Mouse (Mus musculus): ENCODE measurements around the gene Nos1. TPM values are rescaled to one million over a fixed set of nuclear protein-coding genes. Genes with fewer than 3 reads are reported as not detected.

The Nos1 gene
- 0.01 and 0.02 TPM in 2 replicates for polyA plus RNA-seq (2016; fragmentation: Nextera tagmentation; extraction: Ambion mirVana)

DNA sequence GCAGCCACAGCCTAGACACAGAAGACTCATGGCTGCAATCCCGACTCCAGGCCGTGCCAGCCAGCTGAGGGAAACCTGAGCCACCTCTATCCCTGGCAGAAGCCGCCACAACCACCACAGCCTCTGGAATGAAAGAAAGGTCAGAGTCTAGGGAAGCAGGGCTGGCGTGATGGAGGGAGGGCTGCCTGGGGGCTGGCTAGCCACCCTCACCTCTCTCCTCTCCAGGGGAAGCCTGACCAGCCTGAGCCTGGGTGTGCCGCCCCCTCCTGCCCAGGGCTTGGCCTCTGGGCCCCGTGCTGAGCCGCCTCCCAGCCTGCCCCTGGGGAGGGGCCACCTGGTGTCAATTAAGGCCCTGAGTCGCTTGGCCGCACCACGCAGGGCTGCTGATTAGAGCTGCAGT, at the start of gene Nos1:
Gene Nos1 (plus strand): TSS at position 352 of the 400 bp plus-strand sequence.
- WGBS (ENCODE audit: insufficient replicate concordance), result 23% methylated on average over 10 of the region's 10 CpGs
- no peak within 1 kb of the TSS for H3K9ac ChIP-seq

DNA sequence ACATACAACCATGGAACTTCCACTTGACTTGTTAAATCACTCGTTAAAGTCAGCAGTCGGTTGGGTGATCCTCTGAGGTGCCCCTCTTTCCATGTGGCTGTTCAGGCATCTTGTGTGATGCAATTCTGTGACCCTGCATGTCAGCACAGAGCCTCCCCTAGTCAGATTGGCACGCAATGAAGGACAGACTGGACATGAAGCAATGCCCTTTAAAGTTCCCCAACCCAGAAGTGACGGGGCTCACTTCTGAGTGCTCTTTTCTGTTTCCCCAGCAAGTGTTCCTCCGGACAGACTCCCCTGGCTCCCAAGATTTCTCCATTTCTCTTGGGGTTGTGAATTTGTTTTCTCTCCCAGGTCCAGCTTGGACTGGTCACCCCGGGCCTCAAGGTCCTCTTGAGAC, 49.5 kb upstream of the Nos1 start:
- H3K36me3 ChIP-seq, result no peaks in the 10 kb centered on the region
- ATAC-seq, result no peak
- no peak overlapping the region for H3K4me3 ChIP-seq
- H3K4me1 ChIP-seq, result no peaks in the 10 kb centered on the region
- WGBS (ENCODE audit: insufficient replicate concordance), result 59% methylated on average over 6 of the region's 6 CpGs
- H3K9me3 ChIP-seq (replicated peaks), result no peaks in the 10 kb centered on the region
- H3K27ac ChIP-seq, result no peak overlapping the region
- no peak overlapping the region for H3K4me2 ChIP-seq
- H3K9ac ChIP-seq, result no peak overlapping the region
- no peaks in the 10 kb centered on the region for H3K27me3 ChIP-seq (replicated peaks)

More for the DNA sequence above, at the start of gene Nos1:
- Histone ChIP-seq H3K9me3 (replicated peaks) (0 out of 2 replicates have a peak, but pooled peaks cover 5% of the 10 kb centered on the region), H3K36me3 (no peaks in the 10 kb centered on the region), H3K4me1 (no peaks in the 10 kb centered on the region), H3K27ac (no peak within 1 kb of the TSS), H3K4me3 (no peak within 1 kb of the TSS), H3K27me3 (replicated peaks) (no peaks in the 10 kb centered on the region), H3K4me2 (no peak within 1 kb of the TSS)
- ATAC-seq, result no peak

DNA sequence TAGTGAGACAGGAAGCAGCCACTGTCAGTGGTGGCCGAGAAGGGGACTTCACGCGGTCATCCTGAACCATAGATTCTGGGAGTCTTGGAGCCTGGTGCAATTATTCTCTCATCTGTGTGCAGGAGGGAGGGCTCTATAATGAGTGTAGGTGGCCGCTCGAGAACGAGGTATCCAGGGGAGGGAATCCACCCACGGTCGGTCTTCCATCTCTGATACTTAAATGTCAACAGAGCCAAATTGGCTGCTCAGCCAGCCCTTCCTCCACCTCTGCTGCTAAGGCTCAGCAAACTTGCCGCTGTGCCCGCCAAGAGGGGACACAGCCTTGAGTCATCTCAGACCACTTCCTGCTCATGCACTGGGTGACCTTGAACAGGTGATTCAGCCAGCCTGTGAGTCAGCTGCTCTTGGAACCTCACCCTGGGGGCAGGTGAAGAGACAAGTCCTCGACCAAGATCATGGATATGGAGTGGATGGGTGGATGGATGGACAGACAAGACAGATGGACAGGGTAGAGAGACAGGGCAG, 36.1 kb upstream of the Nos1 start:
- Histone ChIP-seq H3K27ac (no peak overlapping the region), H3K4me1 (no peaks in the 10 kb centered on the region), H3K36me3 (no peaks in the 10 kb centered on the region), H3K4me2 (no peak overlapping the region), H3K4me3 (no peak overlapping the region), H3K9ac (no peak overlapping the region), H3K27me3 (replicated peaks) (no peaks in the 10 kb centered on the region), H3K9me3 (replicated peaks) (no peaks in the 10 kb centered on the region)
- ATAC-seq, result no peak
- WGBS (ENCODE audit: insufficient replicate concordance), result 44% methylated on average over 11 of the region's 11 CpGs

DNA sequence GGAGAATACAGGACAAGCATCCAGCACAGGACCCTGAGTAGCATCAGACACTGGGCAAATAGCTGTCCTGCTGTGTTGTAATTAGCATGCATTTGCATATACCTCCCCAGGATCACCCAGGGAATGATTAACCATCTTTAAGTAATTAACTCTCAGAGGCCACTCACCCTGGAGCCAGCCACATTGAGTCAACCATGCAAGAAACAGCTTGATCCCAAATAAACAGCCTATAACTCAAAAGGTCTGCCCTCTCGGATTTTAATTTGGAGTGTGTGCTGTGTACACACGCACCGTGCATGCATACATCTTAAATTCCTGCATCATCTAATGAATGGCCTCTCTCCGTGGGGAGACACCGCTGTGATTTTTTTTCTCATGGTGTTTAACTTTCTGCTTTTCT, 31.5 kb upstream of the Nos1 start:
- no peak overlapping the region for H3K4me3 ChIP-seq
- WGBS (ENCODE audit: insufficient replicate concordance), result 35% methylated on average over 5 of the region's 5 CpGs
- H3K27me3 ChIP-seq (replicated peaks), result no peaks in the 10 kb centered on the region
- H3K4me2 ChIP-seq, result no peak overlapping the region
- H3K9ac ChIP-seq, result no peak overlapping the region
- 0 out of 2 replicates have a peak, but pooled peaks cover 3% of the 10 kb centered on the region for H3K9me3 ChIP-seq (replicated peaks)
- H3K27ac ChIP-seq, result no peak overlapping the region
- no peaks in the 10 kb centered on the region for H3K36me3 ChIP-seq
- no peaks in the 10 kb centered on the region for H3K4me1 ChIP-seq
- ATAC-seq, result no peak

DNA sequence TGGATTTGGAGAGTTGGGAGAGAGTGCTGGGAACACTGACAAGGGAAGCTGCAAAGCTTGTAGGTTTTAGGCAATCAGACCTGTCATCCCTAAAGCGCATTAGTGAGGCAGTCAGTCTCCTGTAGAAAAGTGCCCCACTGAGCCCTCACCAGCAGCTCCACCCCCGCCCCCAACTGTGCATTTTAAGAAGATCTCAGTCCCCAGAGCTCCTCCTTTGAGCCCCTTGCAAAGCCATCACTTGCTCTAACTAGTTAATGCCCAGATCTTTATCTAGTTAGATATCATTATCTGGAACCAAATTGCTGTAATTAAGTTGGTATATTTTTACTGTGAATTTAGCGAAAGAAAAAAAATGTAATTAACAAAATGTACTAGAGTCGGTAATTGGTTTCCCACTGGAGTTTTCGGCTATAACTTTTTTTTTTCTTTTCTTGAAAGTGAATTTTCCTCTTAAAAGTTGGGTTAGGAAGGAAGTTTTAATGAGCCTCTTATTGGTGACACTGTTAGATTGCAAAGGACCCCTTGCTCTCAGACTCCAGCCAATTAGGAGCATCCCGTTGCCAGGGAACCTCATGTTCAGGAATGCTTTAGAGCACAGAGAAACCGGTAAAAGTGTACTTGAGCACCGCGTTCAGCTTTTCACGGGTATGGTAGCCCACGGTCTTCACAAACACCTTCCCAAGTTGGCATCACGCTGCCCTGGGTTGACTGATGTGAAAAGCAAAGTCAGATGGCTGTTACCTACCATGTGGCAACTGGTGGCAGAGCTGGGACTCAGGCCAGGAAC, 22.9 kb upstream of the Nos1 start:
- no peaks in the 10 kb centered on the region for H3K4me1 ChIP-seq
- H3K9me3 ChIP-seq (replicated peaks), result peaks cover 14% of the 10 kb centered on the region; the same call in 1 of the 2 replicates
- H3K4me2 ChIP-seq, result no peak overlapping the region
- H3K36me3 ChIP-seq, result no peaks in the 10 kb centered on the region
- 41% methylated on average over 12 of the region's 12 CpGs for WGBS (ENCODE audit: insufficient replicate concordance)
- ATAC-seq, result no peak
- H3K27ac ChIP-seq, result no peak overlapping the region
- no peak overlapping the region for H3K4me3 ChIP-seq
- H3K27me3 ChIP-seq (replicated peaks), result no peaks in the 10 kb centered on the region
- H3K9ac ChIP-seq, result no peak overlapping the region

DNA sequence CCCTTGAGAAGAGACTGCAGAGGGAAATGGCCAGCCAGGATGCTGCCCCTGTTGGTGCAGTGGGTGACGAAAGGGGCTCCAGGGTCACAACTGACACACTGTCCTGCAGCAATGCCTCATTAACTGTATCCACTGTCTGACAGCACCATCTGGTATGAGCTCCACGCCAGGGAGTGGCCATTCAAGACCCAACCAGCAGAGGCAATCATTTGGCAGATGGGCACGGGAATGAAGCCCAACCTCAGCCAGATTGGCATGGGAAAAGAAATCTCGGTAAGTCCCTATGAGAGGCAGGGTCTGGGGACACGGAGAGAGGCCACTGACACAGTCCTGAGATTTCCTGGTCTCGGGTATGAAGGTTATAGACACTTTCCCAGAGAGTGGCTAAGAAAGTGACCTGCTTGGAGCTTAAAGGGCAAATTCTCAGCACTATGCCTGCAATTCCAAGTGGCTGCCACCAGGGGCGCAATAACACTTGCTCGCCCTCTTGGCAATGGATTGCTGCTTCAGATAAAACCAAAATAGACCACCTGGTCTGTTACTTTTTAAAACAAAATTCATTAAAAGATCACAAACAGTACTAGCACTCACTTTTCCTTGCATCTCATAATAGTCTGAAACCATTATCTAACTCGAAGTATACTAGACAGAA, 19.5 kb upstream of the Nos1 start:
- H3K27me3 ChIP-seq (replicated peaks), result no peaks in the 10 kb centered on the region
- H3K9ac ChIP-seq, result no peak overlapping the region
- no peak overlapping the region for H3K4me3 ChIP-seq
- 55% methylated on average over 9 of the region's 9 CpGs for WGBS (ENCODE audit: insufficient replicate concordance)
- H3K9me3 ChIP-seq (replicated peaks), result peaks cover 11% of the 10 kb centered on the region; the same call in 1 of the 2 replicates
- no peak for ATAC-seq
- H3K4me1 ChIP-seq, result no peaks in the 10 kb centered on the region
- H3K27ac ChIP-seq, result no peak overlapping the region
- H3K4me2 ChIP-seq, result no peak overlapping the region
- H3K36me3 ChIP-seq, result no peaks in the 10 kb centered on the region

DNA sequence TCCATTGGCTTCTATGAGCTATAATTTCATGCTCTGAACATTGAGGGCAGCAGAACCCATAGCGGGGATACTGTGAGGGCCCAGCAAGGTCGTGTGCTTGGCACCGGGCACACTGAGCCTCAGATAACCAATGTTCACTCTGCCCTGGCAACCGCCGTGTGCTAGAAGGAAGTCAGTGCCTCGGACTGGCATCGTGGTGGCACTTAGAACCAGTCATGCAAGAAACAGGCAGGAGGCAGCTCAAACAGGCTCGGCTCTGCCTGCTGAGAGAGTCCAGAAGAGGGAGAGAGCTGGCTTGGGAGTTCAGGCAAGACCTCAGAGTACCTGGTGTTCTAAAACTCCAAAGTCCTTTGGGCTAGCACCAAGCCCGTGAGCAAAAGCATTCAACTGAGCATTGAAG, 16.3 kb upstream of the Nos1 start:
- H3K36me3 ChIP-seq, result no peaks in the 10 kb centered on the region
- H3K9me3 ChIP-seq (replicated peaks), result peaks cover 11% of the 10 kb centered on the region; the same call in 1 of the 2 replicates
- no peaks in the 10 kb centered on the region for H3K4me1 ChIP-seq
- WGBS (ENCODE audit: insufficient replicate concordance), result 69% methylated on average over 9 of the region's 9 CpGs
- no peak overlapping the region for H3K4me2 ChIP-seq
- no peak overlapping the region for H3K27ac ChIP-seq
- H3K9ac ChIP-seq, result no peak overlapping the region
- no peak for ATAC-seq
- H3K4me3 ChIP-seq, result no peak overlapping the region
- no peaks in the 10 kb centered on the region for H3K27me3 ChIP-seq (replicated peaks)

DNA sequence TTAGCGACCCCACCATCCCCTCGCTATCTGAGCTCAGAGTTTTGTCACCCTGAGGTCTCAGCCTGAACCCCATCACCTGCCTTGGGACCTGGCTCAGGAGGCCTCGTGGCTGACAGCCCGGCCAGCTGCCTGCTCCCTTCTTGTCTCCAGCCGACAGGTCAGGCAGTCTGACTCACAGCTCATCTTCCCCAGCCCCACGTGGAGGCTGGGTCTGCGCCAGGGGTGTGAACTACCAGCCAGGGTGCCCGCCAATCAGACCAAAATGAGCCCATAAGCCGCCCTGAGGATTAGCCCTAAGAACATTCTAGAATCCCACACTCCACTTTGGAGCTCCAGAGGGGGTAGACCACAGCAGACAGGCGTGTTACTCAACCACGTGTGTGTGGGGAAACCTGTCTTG, 1.7 kb upstream of the Nos1 start:
- H3K27me3 ChIP-seq (replicated peaks), result no peaks in the 10 kb centered on the region
- no peak for ATAC-seq
- no peak overlapping the region for H3K27ac ChIP-seq
- H3K9me3 ChIP-seq (replicated peaks), result no peaks in the 10 kb centered on the region
- no peak overlapping the region for H3K4me2 ChIP-seq
- no peak overlapping the region for H3K4me3 ChIP-seq
- H3K9ac ChIP-seq, result no peak overlapping the region
- no peaks in the 10 kb centered on the region for H3K4me1 ChIP-seq
- H3K36me3 ChIP-seq, result no peaks in the 10 kb centered on the region
- WGBS (ENCODE audit: insufficient replicate concordance), result 43% methylated on average over 11 of the region's 11 CpGs

DNA sequence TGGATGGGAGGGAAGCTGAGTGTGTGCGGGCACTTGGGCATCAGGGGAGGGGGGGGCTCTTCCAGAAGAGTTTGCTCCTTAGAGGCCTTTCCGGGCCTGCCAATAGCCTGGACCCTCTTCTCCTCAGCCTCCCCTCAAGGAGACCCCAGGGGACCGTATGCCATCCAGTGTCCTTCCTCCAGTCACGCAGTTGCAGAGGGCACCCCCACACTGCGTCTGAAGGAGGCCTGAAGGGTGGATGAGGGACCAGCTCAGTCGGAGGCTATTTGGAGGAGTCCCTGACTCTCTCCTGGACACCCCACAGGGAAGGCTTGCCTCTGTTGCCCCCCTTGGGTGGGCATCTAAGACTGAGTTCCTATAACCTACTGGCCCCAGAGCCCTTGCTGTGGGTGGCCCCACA, 346 bp downstream of the Nos1 start:
- H3K4me1 ChIP-seq, result no peaks in the 10 kb centered on the region
- H3K36me3 ChIP-seq, result no peaks in the 10 kb centered on the region
- no peak overlapping the region for H3K9ac ChIP-seq
- H3K27me3 ChIP-seq (replicated peaks), result no peaks in the 10 kb centered on the region
- H3K4me3 ChIP-seq, result no peak overlapping the region
- no peak overlapping the region for H3K27ac ChIP-seq
- 61% methylated on average over 6 of the region's 6 CpGs for WGBS (ENCODE audit: insufficient replicate concordance)
- ATAC-seq, result no peak
- 0 out of 2 replicates have a peak, but pooled peaks cover 5% of the 10 kb centered on the region for H3K9me3 ChIP-seq (replicated peaks)
- H3K4me2 ChIP-seq, result no peak overlapping the region

DNA sequence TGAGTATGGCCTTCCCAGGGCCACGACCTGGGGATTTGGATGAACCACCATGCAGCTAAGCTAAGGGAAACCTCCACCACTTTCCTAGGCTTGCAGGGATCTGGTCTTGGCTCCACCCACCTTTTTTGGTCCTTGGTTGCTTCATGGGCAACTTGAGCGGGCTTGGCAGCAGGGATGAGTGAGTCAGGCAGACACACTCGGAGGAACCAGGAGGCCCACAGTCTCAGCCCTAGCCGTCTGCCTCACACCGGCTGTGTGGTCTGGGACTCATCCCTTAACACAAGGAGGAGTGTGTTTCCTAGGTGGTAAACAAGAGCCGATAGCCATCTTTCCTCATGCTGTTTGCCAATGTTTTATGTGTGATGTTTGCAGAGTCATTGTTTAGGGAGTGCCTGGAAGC, 9.2 kb downstream of the Nos1 start:
- no peak for ATAC-seq
- Histone ChIP-seq H3K36me3 (no peaks in the 10 kb centered on the region), H3K27me3 (replicated peaks) (no peaks in the 10 kb centered on the region), H3K4me1 (no peaks in the 10 kb centered on the region), H3K27ac (no peak overlapping the region), H3K9ac (no peak overlapping the region), H3K4me2 (no peak overlapping the region), H3K9me3 (replicated peaks) (0 out of 2 replicates have a peak, but pooled peaks cover 3% of the 10 kb centered on the region), H3K4me3 (no peak overlapping the region)
- WGBS (ENCODE audit: insufficient replicate concordance), result 46% methylated on average over 6 of the region's 6 CpGs

DNA sequence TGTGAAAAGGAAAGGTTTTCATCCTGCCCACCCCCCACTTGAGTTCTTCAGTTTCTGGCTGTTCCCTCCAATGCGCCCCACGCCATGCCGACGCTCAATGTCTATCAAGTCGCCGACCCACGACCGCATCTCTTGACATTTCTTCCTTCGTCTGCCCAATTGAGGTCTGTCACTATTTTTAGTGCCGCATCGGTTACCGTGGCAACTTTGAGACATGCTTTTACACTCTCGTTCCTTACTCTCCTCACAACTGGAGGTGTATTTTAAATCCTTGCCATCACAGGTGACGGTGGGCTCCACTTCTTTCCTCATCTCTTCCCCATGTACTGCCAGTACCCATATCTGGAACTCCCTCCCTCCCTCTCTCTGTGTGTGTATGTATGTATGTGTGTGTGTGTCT, 11.0 kb downstream of the Nos1 start:
- H3K4me1 ChIP-seq, result no peaks in the 10 kb centered on the region
- H3K27ac ChIP-seq, result no peak overlapping the region
- no peak overlapping the region for H3K4me2 ChIP-seq
- no peaks in the 10 kb centered on the region for H3K9me3 ChIP-seq (replicated peaks)
- no peak for ATAC-seq
- 79% methylated on average over 14 of the region's 14 CpGs for WGBS (ENCODE audit: insufficient replicate concordance)
- no peaks in the 10 kb centered on the region for H3K27me3 ChIP-seq (replicated peaks)
- no peak overlapping the region for H3K9ac ChIP-seq
- H3K36me3 ChIP-seq, result no peaks in the 10 kb centered on the region
- no peak overlapping the region for H3K4me3 ChIP-seq

DNA sequence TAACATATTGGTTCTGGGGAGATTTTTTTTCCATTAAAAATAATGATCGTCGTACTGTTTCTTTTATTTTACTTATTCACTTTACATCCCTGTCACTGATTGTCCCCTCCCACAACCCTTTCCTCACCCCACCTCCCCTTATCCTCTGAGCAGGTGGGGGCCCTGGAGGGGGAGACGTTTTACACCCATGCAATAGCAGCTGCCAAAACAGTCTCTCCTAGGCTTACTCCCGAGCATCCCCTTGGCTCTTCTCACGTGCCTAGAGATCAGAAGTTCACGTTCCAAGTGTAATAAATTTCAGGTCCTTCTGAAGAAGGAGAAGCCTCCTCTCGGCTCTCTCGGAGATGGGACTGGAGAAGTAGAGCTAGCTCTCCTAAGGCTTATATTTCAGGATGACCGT, 20.0 kb downstream of the Nos1 start:
- Histone ChIP-seq H3K27ac (no peak overlapping the region), H3K4me3 (no peak overlapping the region), H3K9ac (no peak overlapping the region), H3K36me3 (no peaks in the 10 kb centered on the region), H3K4me1 (no peaks in the 10 kb centered on the region), H3K9me3 (replicated peaks) (no peaks in the 10 kb centered on the region), H3K27me3 (replicated peaks) (no peaks in the 10 kb centered on the region), H3K4me2 (no peak overlapping the region)
- ATAC-seq, result no peak
- WGBS (ENCODE audit: insufficient replicate concordance), result 56% methylated on average over 9 of the region's 9 CpGs

All from liver, embryonic 12.5 days (tissue).